Mouse (Mus musculus): ENCODE measurements around the gene Rassf8.
A peak's percentile ranks its signal among the peaks of the same experiment; 100 is the strongest.

The Rassf8 gene

GRCm38 (mm10) chr6:145776241-145776640 lies 29.7 kb downstream of the Rassf8 start:
- no peak for DNase-seq (ENCODE audit: low read depth, low spot score)

GRCm38 (mm10) chr6:145779383-145779782 lies 32.8 kb downstream of the Rassf8 start:
- no peak for DNase-seq (ENCODE audit: low read depth, low spot score)

DNA sequence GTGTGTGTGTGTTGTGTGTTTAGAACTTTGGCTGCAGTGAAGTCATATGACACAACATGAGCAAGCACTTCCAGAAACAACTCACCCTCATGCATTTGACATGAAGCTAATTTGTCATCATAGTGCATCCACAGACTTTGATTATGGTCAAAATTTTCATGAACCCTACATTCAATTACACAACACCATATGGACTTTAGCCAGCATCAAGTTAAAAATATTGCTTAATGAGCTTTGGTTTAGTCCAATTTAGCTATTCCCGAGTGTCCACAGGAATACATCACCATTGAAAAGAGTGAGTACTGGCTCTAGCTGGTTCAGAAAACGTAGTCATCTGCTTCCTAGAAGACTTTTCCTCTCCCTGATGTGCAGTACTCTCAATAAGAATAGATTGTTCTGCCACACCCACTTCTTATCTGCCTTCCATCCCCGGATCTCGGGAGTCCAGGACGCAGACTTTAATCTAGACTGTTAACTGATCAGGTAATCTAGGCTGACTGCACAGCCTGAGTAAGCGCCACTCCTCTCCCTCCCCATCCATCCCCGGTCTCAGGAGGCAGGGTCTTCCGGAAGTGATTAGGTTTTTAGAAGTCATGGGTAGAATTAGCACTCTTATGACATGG lies 33.7 kb downstream of the Rassf8 start:
- no peak for DNase-seq (ENCODE audit: low read depth, low spot score)

- peak; percentile 90 for DNase-seq (ENCODE audit: low read depth, low spot score)
Observed at GRCm38 (mm10) chr6:145781256-145781655, 34.7 kb downstream of the Rassf8 start.

GRCm38 (mm10) chr6:145781966-145782365 lies 35.4 kb downstream of the Rassf8 start:
- DNase-seq (ENCODE audit: low read depth, low spot score) = no peak

- no peak for DNase-seq (ENCODE audit: low read depth, low spot score)
Observed at GRCm38 (mm10) chr6:145787311-145787710, 40.8 kb downstream of the Rassf8 start.

DNA sequence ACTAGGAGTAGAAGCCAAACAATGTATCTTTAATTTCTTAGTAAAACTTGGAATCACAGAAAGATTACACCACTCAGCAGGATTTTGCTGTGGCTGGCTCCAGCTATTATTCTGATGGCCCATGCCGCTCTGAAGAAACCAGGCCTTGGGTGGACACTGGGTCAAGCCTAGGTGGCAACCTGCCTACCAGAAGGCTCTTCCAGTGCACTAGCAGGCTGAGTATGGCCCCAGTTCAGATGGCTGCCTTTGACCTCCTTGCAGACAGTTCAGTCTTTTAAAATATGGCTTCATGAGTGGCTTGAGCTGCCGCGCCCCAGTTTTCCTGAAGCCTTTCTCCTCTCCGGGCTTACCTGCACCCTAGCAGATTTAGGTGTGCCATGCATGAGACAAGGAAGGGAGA lies 43.2 kb downstream of the Rassf8 start:
- no peak for DNase-seq (ENCODE audit: low read depth, low spot score)

GRCm38 (mm10) chr6:145792373-145792772 lies 45.8 kb downstream of the Rassf8 start:
- DNase-seq (ENCODE audit: low read depth, low spot score) = no peak

DNA sequence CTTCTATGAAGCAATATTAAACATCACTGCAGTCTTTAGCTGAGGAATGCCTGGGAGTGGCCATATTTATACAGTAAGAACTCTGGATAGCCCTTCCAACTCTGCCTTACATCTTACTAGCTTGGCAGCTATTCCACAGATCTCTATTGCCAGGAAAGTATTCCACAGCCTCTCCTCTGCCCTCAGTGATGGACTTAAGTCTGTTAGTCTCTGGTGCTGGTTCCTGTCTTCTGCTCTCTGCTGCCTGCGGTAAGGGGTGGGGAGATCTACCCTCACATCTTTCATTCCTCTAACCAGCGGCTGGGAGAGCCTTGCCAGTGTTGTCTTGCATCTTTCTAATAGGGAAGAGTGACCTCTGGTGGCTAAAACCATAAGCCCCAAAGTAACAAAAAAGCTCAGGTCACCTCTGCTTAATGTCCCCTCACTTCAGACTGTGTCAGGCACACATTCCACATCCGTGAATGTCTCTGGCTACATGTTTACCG lies 46.6 kb downstream of the Rassf8 start:
- peak; percentile 86 for DNase-seq (ENCODE audit: low read depth, low spot score)

- no peak for DNase-seq (ENCODE audit: low read depth, low spot score)
Observed at GRCm38 (mm10) chr6:145794671-145795070, 48.1 kb downstream of the Rassf8 start.

GRCm38 (mm10) chr6:145796191-145797023 lies 49.9 kb downstream of the Rassf8 start:
- no peak for DNase-seq (ENCODE audit: low read depth, low spot score)

DNA sequence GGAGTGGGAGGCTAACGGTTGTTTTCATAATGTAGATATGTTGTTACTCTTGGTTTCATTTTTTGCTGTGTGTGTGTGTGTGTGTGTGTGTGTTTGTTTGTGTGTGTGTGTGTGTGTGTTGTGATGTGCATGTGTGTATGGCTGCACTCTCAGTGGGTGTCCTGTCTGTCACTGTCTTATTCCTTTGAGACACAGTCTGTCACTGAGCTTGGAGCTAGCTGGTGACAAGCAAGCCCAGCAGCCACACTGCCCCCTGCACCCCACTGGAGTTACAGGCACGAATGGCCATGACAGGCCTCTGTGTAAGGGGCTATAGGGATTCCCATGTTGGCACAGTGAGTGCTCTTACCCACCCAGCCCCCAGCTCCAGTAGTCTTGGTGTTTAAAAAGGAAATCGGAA lies 51.1 kb downstream of the Rassf8 start:
- no peak for DNase-seq (ENCODE audit: low read depth, low spot score)

DNA sequence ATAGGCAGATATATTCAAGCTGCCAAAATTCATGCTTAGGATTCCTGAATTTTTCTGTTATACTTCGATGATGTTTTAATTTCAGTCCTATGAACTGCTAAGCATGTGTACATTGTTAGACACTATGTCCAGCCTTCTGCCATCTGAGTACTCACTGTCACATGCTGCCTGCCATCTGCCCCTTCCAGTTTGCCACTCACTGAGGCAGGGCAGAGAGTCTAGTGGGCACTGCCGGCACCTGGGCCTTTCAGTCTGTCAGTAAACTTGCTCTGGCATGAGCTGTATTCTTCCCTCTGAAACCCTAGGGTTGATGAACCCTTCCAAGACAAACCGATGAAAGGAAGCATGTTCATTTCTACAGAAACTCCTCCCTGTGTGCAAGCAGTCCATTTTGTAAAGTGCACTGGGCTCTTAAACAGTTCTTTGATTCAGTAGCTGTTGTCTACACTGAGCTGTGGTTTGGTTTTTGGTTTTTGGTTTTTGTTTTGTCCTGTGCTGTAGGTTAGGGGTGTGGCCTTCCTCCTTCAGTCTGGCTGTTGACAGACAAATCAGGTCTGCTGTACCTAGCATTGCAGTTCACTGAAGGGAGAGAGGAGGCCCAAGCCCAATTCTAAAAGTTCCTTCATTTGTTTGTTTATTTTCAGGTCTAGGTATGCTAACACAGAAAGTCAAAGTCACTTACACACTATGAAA lies 55.4 kb downstream of the Rassf8 start:
- DNase-seq (ENCODE audit: low read depth, low spot score) = peak; percentile 60

- no peak for DNase-seq (ENCODE audit: low read depth, low spot score)
Observed at GRCm38 (mm10) chr6:145802881-145803280, 56.3 kb downstream of the Rassf8 start.

DNA sequence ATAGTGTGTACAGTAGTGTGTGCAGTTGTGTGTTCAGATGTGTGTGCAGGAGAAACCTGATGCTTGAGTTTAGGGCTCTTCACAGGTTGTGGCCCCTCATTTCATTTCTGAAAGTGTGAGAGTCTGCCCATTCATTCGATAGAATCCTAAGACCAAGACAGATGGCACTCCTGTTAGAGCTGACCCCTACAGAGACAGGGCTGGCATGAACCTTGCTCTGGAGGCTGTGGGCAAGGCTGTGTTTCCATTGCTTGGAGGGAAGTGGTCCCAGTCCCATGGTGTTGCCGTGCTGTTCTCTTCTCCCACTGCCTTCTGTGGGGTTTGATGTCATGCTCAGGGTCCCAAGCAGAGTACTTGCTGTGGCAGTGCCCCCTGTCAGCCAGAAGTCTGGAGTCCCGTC lies 57.7 kb downstream of the Rassf8 start:
- peak; percentile 51 for DNase-seq (ENCODE audit: low read depth, low spot score)

DNA sequence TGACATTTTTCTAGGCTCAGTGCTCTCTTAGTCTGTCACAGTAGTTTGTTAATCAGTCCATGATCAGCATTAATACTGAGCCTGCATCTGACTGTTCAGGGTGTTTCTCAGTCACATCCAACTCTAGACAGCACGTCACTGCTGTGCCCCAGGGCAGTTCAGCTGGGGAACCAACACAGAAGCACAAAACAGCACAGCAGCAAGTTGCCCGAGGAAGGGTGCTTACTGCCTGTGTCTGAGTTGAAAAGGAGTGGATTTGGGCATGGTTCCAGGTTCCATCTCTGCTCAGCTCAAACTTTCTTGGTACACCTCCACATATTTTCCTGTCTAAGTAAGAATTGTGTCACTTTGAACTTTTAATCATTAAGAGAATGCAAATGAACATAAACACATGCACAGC lies 60.2 kb downstream of the Rassf8 start:
- DNase-seq (ENCODE audit: low read depth, low spot score) = no peak

DNA sequence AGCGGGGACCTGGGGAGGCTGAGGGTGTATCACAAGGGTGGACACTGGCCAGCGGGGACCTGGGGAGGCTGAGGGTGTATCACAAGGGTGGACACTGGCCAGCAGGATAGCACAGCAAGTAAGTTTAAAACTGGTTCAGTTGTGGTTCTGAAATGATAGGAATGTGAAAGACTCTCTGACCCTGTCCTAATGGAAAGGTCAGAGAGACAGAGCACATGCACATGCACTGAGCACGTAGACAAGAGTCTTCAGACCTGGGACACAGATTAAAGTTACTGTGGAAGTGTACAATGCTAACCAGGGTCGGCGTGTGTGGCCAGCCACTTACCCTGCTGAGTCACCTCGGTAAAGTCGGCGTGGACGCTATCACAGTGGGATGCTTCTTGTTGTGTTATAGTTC lies 61.4 kb downstream of the Rassf8 start:
- DNase-seq (ENCODE audit: low read depth, low spot score) = no peak

DNA sequence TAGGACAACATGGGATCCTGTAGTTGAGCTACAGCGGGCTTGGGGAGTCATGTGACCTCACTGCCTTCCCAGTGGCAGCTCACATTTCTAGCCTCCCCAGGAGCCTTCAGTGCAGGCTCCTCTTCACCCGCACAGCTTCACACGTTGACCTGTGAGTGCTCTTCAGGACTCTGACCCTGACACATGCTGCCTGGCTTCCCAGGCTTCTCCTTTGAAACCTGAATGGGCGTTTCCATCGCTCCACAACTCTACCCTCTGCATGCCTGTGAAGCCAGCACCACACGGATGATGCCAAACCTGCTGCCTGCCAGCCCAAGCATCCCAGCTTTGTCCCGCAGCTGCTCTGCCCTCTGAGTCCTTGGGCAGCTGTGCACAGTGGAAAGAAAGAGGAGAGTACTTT lies 63.0 kb downstream of the Rassf8 start:
- no peak for DNase-seq (ENCODE audit: low read depth, low spot score)

DNA sequence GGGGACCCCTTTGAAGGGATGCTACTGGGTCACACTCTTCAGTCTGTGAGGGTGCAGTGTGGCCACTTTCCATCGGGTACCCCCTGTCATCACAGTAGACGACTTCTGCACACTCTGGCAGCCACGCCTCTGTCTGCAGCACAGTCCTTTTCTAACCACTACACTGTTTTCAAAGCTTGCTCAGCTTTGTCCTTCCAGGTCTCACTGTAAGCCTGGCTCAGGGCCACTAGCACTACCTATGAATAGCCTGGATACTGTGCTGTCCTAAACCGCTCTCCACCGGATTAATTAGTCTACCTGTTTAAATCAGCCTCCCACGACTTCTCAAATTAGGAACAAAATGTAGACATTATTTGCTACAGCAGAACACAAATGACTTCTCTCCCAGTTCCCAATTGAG lies 63.5 kb downstream of the Rassf8 start:
- no peak for DNase-seq (ENCODE audit: low read depth, low spot score)

DNA sequence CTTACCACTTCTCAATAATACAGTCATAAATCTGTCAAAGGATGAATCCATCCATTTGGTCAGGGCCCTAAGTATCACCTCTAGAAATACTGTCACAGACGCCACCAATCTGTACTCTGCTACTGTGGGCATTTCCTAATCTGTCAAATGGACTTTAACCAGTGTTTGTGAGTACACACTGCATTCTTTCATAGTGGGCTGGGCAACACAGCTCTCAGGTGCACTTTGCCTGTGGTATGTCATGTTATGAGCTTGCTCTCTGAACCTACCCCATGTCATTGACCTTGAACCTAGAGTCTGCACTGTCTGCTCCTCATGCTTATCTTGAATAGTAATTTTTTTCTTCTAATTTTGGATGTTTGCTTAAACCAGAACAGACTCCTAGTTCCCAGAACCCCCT lies 64.6 kb downstream of the Rassf8 start:
- no peak for DNase-seq (ENCODE audit: low read depth, low spot score)

- DNase-seq (ENCODE audit: low read depth, low spot score) = no peak
Observed at GRCm38 (mm10) chr6:145815200-145815599, 68.7 kb downstream of the Rassf8 start.

DNA sequence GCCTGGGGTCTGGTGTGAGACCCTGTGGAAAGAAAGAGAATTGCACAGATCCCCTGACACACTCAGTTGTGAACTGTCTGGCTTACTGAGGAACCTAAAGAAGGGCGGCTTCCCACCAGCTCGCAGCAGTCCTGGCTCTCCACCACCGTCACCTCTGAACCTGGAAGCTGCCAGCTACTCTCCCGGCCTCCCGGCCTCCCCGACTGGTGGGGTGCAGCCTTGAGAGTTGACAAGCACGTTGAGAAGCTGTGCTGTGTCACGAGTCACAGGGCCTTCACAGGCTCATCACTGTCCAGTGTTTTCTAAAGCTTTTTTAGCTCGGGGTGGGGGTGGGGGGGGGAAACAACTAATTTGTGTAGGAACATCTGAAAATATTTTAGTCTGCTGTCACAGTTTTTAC lies 72.6 kb downstream of the Rassf8 start:
- DNase-seq (ENCODE audit: low read depth, low spot score) = no peak

- DNase-seq (ENCODE audit: low read depth, low spot score) = no peak
Observed at GRCm38 (mm10) chr6:145822218-145822617, 75.7 kb downstream of the Rassf8 start.

Data from brain, adult 2 months (tissue).